Mouse (Mus musculus) limb, embryonic 14.5 days (tissue): ENCODE measurements at regions not wholly inside any gene's neighbourhood (a gene's known extent, or its start where the extent isn't known, plus 50 kb on each side); places are given as distances from the start of the nearest gene placed in this dataset.

Experiments
- ATAC-seq: fragments of 200-750 bp; cut with Nextera tagmentation; 2 replicates; pipeline ENCODE4 v1.8.0; 2017; ENCODE audit warnings: low read depth, moderate number of reproducible peaks, moderate TSS enrichment; ENCODE audit not compliant: low FRiP score
- DNase-seq: peaks from one replicate; pipeline ENCODE4 v3.0.0-alpha.2; 2015; ENCODE audit warnings: low spot score
- H3K27ac ChIP-seq: fragments of 300-500 bp; sonication (generic); replicated peaks from 2 replicates; pipeline ENCODE4 v1.5.1; 2014; ENCODE audit warnings: low read depth, mild to moderate bottlenecking, low read length, moderate library complexity, mixed read lengths
- H3K27me3 ChIP-seq: fragments of 300-500 bp; sonication (generic); 2 replicates; pipeline ENCODE4 v1.6.1; 2014; ENCODE audit warnings: low read length, mixed read lengths; ENCODE audit not compliant: control insufficient read depth, insufficient read depth
- H3K36me3 ChIP-seq: fragments of 300-500 bp; sonication (generic); 2 replicates; pipeline ENCODE4 v1.6.1; 2014; ENCODE audit warnings: mild to moderate bottlenecking, low read length, moderate library complexity, mixed read lengths; ENCODE audit not compliant: control insufficient read depth, insufficient read depth
- H3K4me1 ChIP-seq: fragments of 300-500 bp; sonication (generic); 2 replicates; pipeline ENCODE4 v1.6.1; 2014; ENCODE audit warnings: antibody characterized with exemption, low read length, mixed read lengths; ENCODE audit not compliant: control insufficient read depth, insufficient read depth
- H3K4me2 ChIP-seq: fragments of 300-500 bp; sonication (generic); replicated peaks from 2 replicates; pipeline ENCODE4 v1.6.1; 2014; ENCODE audit warnings: low read depth, mild to moderate bottlenecking, low read length, moderate library complexity; ENCODE audit not compliant: severe bottlenecking
- H3K4me3 ChIP-seq: fragments of 300-500 bp; sonication (generic); replicated peaks from 2 replicates; pipeline ENCODE4 v1.5.1; 2014; ENCODE audit warnings: low read length
- H3K9ac ChIP-seq: fragments of 300-500 bp; sonication (generic); 2 replicates; pipeline ENCODE4 v1.6.1; 2014; ENCODE audit warnings: mild to moderate bottlenecking, low read depth, low read length, moderate library complexity; ENCODE audit not compliant: severe bottlenecking
- H3K9me3 ChIP-seq: fragments of 300-500 bp; sonication (generic); 2 replicates; pipeline ENCODE4 v1.6.1; 2016; ENCODE audit warnings: low read length; ENCODE audit not compliant: control insufficient read depth
- POLR2A ChIP-seq: fragments of 200-500 bp; IDR thresholded peaks from 2 replicates; pipeline ENCODE4 v1.8.0; 2012; ENCODE audit warnings: inconsistent platforms, mild to moderate bottlenecking, moderate library complexity, borderline replicate concordance; ENCODE audit not compliant: insufficient read depth, insufficient read length; ENCODE audit errors: extremely low read depth
- WGBS: fragments of 180-500 bp; shearing (Covaris S2); extraction: QIAGEN DNeasy Blood & Tissue Kit; methylation state at CpG from one replicate; pipeline ENCODE4 v1.1.7; 2014; 5-methylcytosine and 5-hydroxymethylcytosine counted together

- Histone ChIP-seq H3K27me3 (no peaks in the 10 kb centered on the region), H3K4me1 (no peaks in the 10 kb centered on the region), H3K27ac (no peak overlapping the region), H3K9ac (no peak overlapping the region), H3K4me2 (no peak overlapping the region), H3K36me3 (no peaks in the 10 kb centered on the region), H3K9me3 (no peaks in the 10 kb centered on the region), H3K4me3 (no peak overlapping the region)
- DNase-seq: no peak
- no peak for TF ChIP-seq POLR2A
- 66% methylated on average over 5 of the region's 5 CpGs for WGBS
- ATAC-seq: no peak
Measured at GRCm38 (mm10) chr9:6608428-6609283, 339.0 kb upstream of the Ddi1 start.
